In the genomic region with DNA sequence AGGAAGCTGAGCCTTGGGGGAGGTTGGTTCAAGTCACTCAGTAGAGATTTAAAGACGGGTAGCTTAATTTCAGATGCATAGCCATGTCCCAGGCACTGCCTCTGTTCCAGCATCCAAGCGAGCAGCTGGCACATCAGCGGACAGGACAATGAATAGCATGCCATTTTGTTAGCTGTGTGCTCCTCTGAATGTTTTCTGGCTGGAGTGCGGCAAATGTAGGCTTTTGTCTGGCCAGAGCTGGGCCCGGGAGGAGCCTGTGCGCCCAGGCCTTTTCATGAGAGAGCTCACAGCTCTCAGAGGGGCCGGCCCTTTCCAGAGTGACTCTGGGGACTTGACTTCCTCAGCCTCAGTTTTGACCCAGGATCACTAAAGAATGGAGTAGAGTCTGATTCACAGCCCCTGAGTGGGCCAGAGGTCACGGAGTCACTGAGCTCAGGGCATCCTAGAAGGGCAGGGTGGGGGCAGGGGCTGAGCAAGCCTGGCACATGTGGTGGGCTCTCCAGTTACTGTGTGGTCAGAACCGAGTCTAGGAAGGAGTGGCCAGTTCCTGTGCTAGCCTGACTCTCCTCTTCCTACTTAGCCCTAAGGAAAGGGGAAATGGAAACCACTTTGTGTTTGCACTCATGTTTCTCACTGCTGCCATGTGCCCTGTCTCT, we compare ENCODE assay signal across 9 mouse cellular contexts. TPM values are rescaled to one million over a fixed set of nuclear protein-coding genes. Genes with fewer than 3 reads are reported as not detected.
DNase-seq lines count a peak whose midpoint lies in the region; ATAC-seq and TF ChIP-seq lines count a peak whose summit lies in the region.
"Had no signal": no experiment of that assay in that cellular context is flagged by ENCODE, and none has a peak within 500 bp of the region (broad histone marks: within the 10 kb centered on the region; RNA-seq: fewer than 3 reads in every experiment).

No protein-coding gene starts in this region.

- H3K4me1 ChIP-seq in forebrain, embryonic 15.5 days, result peaks cover 31% of the 10 kb centered on the region

- H3K9ac ChIP-seq in forebrain, embryonic 15.5 days (replicated peaks), result 0 out of 2 replicates have a peak overlapping the region, but pooled peaks have one; percentile 22

- H3K27ac ChIP-seq in gastrocnemius, adult 2 months, result peak overlapping the region; percentile 82
- H3K27ac ChIP-seq in forebrain, embryonic 15.5 days (replicated peaks), result peak overlapping the region; percentile 14
- H3K27ac ChIP-seq in macrophage, result peak overlapping the region; percentile 94

- H3K9me3 ChIP-seq in forebrain, embryonic 15.5 days, result no peaks in the 10 kb centered on the region

- no peak for ATAC-seq in forebrain, embryonic 15.5 days (replicated peaks)

- TF ChIP-seq CTCF in gastrocnemius, adult 2 months (IDR thresholded peaks at IDR 0.05), result no peak

- WGBS in forebrain, embryonic 15.5 days, result 46% methylated on average over 9 of the region's 9 CpGs
- WGBS in macrophage (ENCODE audit: missing documents), result 45% methylated on average over 9 of the region's 9 CpGs

- peak overlapping the region; percentile 40 for H3K4me3 ChIP-seq in gastrocnemius, adult 2 months
- no peak overlapping the region for H3K4me3 ChIP-seq in forebrain, embryonic 15.5 days
- H3K4me3 ChIP-seq in macrophage (ENCODE audit: inconsistent target), result peak overlapping the region; percentile 89; the same call in 1 of the 2 replicates

- H3K36me3 ChIP-seq in forebrain, embryonic 15.5 days, result no peaks in the 10 kb centered on the region
- H3K36me3 ChIP-seq in macrophage (ENCODE audit: inconsistent target), result peaks cover 16% of the 10 kb centered on the region; the same call in 1 of the 2 replicates

- intact Hi-C loops in gastrocnemius, adult 2 months (cut with DNase I), result no loop called here
- intact Hi-C loops in gastrocnemius, postnatal 14 days (cut with DNase I; ENCODE audit: low total_unique reads), result no loop called here

- no peak overlapping the region for H3K4me2 ChIP-seq in forebrain, embryonic 15.5 days (replicated peaks)

- peaks cover 77% of the 10 kb centered on the region for H3K79me2 ChIP-seq in macrophage (ENCODE audit: inconsistent target)

- H3K27me3 ChIP-seq in forebrain, embryonic 15.5 days, result no peaks in the 10 kb centered on the region

- peak; percentile 49 for DNase-seq in gastrocnemius, adult 2 months
- no peak for DNase-seq in gastrocnemius, postnatal 14 days
- DNase-seq in 416B (ENCODE audit: low read depth), result peak; percentile 76
- DNase-seq in adrenal gland, postnatal 25 days, result no peak
- no peak for DNase-seq in ovary, postnatal 36 days (ENCODE audit: low spot score)
- DNase-seq in cerebellum, postnatal 25 days, result no peak
- DNase-seq: kidney, postnatal 10 days had no signal

RNA-seq across cellular contexts. Expression of a gene that starts 2.8 kb away (rescaled TPM):
- total RNA-seq in gastrocnemius, adult 2 months (2021), result 10 to 100 TPM; 11.8 to 12.1 TPM
- total RNA-seq in gastrocnemius, postnatal 14 days (2021), result 1 to 10 TPM; 7.3 to 9.4 TPM
- 53.2 and 56.5 TPM in 2 replicates for polyA plus RNA-seq in forebrain, embryonic 15.5 days (2015; fragmentation: Nextera tagmentation; extraction: Ambion mirVana)
- total RNA-seq in macrophage (2018; cell fraction: chromatin; rRNA removed), result 100 to 1,000 TPM in 23 of 26 experiments, 10 to 100 TPM in 3; 73.9 to 360 (median 196) TPM
- total RNA-seq in macrophage (2018; cell fraction: cytosol; rRNA removed), result 100 to 1,000 TPM in 12 of 26 experiments, 10 to 100 TPM in 14; 41.3 to 161 (median 80.8) TPM
- total RNA-seq in macrophage (2018; cell fraction: nucleus; rRNA removed), result 100 to 1,000 TPM in 21 of 26 experiments, 10 to 100 TPM in 5; 73.3 to 269 (median 171) TPM
- 39.6 to 84.6 TPM (median 53.0 TPM) in 3 replicates for polyA plus RNA-seq in macrophage (2018)
- total RNA-seq in adrenal gland, postnatal 25 days (2021), result 23.6 and 23.9 TPM in 2 replicates

RNA-seq across cellular contexts. Expression of a gene that starts 12.8 kb away (rescaled TPM):
- not detected for total RNA-seq in gastrocnemius, adult 2 months (2021)
- total RNA-seq in gastrocnemius, postnatal 14 days (2021), result under 1 TPM; 0.20 to 0.29 TPM
- 49.6 and 60.4 TPM in 2 replicates for polyA plus RNA-seq in forebrain, embryonic 15.5 days (2015; fragmentation: Nextera tagmentation; extraction: Ambion mirVana)
- total RNA-seq in macrophage (2018; cell fraction: chromatin; rRNA removed), result not detected
- total RNA-seq in macrophage (2018; cell fraction: cytosol; rRNA removed), result not detected
- not detected for total RNA-seq in macrophage (2018; cell fraction: nucleus; rRNA removed)
- polyA plus RNA-seq in macrophage (2018), result not detected in 3 replicates
- total RNA-seq in adrenal gland, postnatal 25 days (2021), result 0.24 TPM in 1 of 2 replicates, not detected in the other

RNA-seq across cellular contexts. Expression of a gene that starts 22.6 kb away (rescaled TPM):
- total RNA-seq in gastrocnemius, adult 2 months (2021), result 1,000 to 10,000 TPM; 3,050 to 3,067 TPM
- total RNA-seq in gastrocnemius, postnatal 14 days (2021), result 1,000 to 10,000 TPM in 1 of 2 experiments, 100 to 1,000 TPM in 1; 673 to 1,120 TPM
- 0.18 and 0.20 TPM in 2 replicates for polyA plus RNA-seq in forebrain, embryonic 15.5 days (2015; fragmentation: Nextera tagmentation; extraction: Ambion mirVana)
- total RNA-seq in macrophage (2018; cell fraction: chromatin; rRNA removed), result 1 to 10 TPM in 15 of 26 experiments, under 1 TPM in 2, not detected in 9; 0.86 to 3.2 (median 1.7) TPM
- under 1 TPM in 2 of 26 experiments, not detected in 24; 0.24 to 0.31 TPM for total RNA-seq in macrophage (2018; cell fraction: cytosol; rRNA removed)
- total RNA-seq in macrophage (2018; cell fraction: nucleus; rRNA removed), result 1 to 10 TPM in 15 of 26 experiments, under 1 TPM in 7, not detected in 4; 0.69 to 3.3 (median 1.2) TPM
- 0.16 TPM in 1 of 3 replicates, not detected in the others for polyA plus RNA-seq in macrophage (2018)
- total RNA-seq in adrenal gland, postnatal 25 days (2021), result 0.91 TPM in 1 of 2 replicates, not detected in the other

RNA-seq across cellular contexts. Expression of a gene that starts 25.3 kb away (rescaled TPM):
- 1 to 10 TPM; 1.8 to 5.9 TPM for total RNA-seq in gastrocnemius, adult 2 months (2021)
- under 1 TPM; 0.39 to 0.53 TPM for total RNA-seq in gastrocnemius, postnatal 14 days (2021)
- 0.42 and 0.70 TPM in 2 replicates for polyA plus RNA-seq in forebrain, embryonic 15.5 days (2015; fragmentation: Nextera tagmentation; extraction: Ambion mirVana)
- total RNA-seq in macrophage (2018; cell fraction: chromatin; rRNA removed), result not detected
- total RNA-seq in macrophage (2018; cell fraction: cytosol; rRNA removed), result not detected
- total RNA-seq in macrophage (2018; cell fraction: nucleus; rRNA removed), result not detected
- polyA plus RNA-seq in macrophage (2018), result not detected in 3 replicates
- 458 and 547 TPM in 2 replicates for total RNA-seq in adrenal gland, postnatal 25 days (2021)

RNA-seq across cellular contexts. Expression of a gene that starts 31.5 kb away (rescaled TPM):
- not detected for total RNA-seq in gastrocnemius, adult 2 months (2021)
- not detected for total RNA-seq in gastrocnemius, postnatal 14 days (2021)
- polyA plus RNA-seq in forebrain, embryonic 15.5 days (2015; fragmentation: Nextera tagmentation; extraction: Ambion mirVana), result 142 and 148 TPM in 2 replicates
- total RNA-seq in macrophage (2018; cell fraction: chromatin; rRNA removed), result not detected
- not detected for total RNA-seq in macrophage (2018; cell fraction: cytosol; rRNA removed)
- not detected for total RNA-seq in macrophage (2018; cell fraction: nucleus; rRNA removed)
- not detected in 3 replicates for polyA plus RNA-seq in macrophage (2018)
- not detected in 2 replicates for total RNA-seq in adrenal gland, postnatal 25 days (2021)

Comparison
In these comparisons a context has a peak if more than half of its experiments do, and no peak if none do; other contexts are left out.
1. DNase-seq: peak in gastrocnemius, adult 2 months (single experiment) and 416B (single experiment); none in gastrocnemius, postnatal 14 days (single experiment), adrenal gland, postnatal 25 days (single experiment), ovary, postnatal 36 days (single experiment) and cerebellum, postnatal 25 days (0 of 2).
2. H3K27ac ChIP-seq: peak in every context shown above with its lines; median percentile 94 in macrophage; 82 in gastrocnemius, adult 2 months; 14 in forebrain, embryonic 15.5 days.
3. RNA of a gene that starts 22.6 kb away (total RNA-seq): 3,050 to 3,067 TPM in gastrocnemius, adult 2 months and 673 to 1,120 TPM in gastrocnemius, postnatal 14 days; 0.91 TPM in adrenal gland, postnatal 25 days; every median in the first group is over 100 times any median in the second.